Mouse (Mus musculus): ENCODE measurements around the gene Tut1. TPM values are rescaled to one million over a fixed set of nuclear protein-coding genes. Genes with fewer than 3 reads are reported as not detected.
"Not testable (repeated sequence)": the region's sequence is repeated elsewhere in the genome, so short reads cannot be mapped to it uniquely, and the experiment has no call there.

Gene Tut1
- polyA plus RNA-seq, 1 experiment, result 24.2 TPM

GRCm38 (mm10) chr19:8993625-8993912 is 39.9 kb downstream of the Tut1 start:
- Histone ChIP-seq H3K79me3 (ENCODE audit: low read depth) (peaks cover 90% of the 10 kb centered on the region), H3ac (ENCODE audit: control insufficient read depth, insufficient read length, low read depth) (peak overlapping the region; percentile 61), H3K36me3 (ENCODE audit: control insufficient read depth, insufficient read depth) (peaks cover 58% of the 10 kb centered on the region), H3K4me3 (ENCODE audit: insufficient read depth, poor library complexity, severe bottlenecking) (no peak overlapping the region), H3K79me2 (ENCODE audit: control insufficient read depth, insufficient read depth) (peaks cover 100% of the 10 kb centered on the region), H3K27me3 (ENCODE audit: control insufficient read depth, insufficient read depth, insufficient read length) (no peaks in the 10 kb centered on the region)
- TF ChIP-seq MYOG (IDR thresholded peaks at IDR 0.05; ENCODE audit: control insufficient read depth, extremely low read depth, insufficient read length) (no peak), MAX (IDR thresholded peaks at IDR 0.05) (no peak), MYOD1 (IDR thresholded peaks at IDR 0.05; ENCODE audit: control insufficient read depth, insufficient read length, low read depth) (no peak), CEBPB (IDR thresholded peaks at IDR 0.05; ENCODE audit: low read depth) (no peak), FOSL1 (IDR thresholded peaks at IDR 0.05; ENCODE audit: insufficient read depth, low read length, poor library complexity, severe bottlenecking) (no peak), CTCF (IDR thresholded peaks at IDR 0.05; ENCODE audit: control insufficient read depth, insufficient read depth, insufficient read length) (no peak), USF1 (IDR thresholded peaks at IDR 0.05; ENCODE audit: low read depth) (no peak)

GRCm38 (mm10) chr19:8994813-8995607 is 41.4 kb downstream of the Tut1 start:
- H3K36me3 ChIP-seq (ENCODE audit: control insufficient read depth, insufficient read depth), result peaks cover 72% of the 10 kb centered on the region
- no peak overlapping the region for H3K4me3 ChIP-seq (ENCODE audit: insufficient read depth, poor library complexity, severe bottlenecking)
- H3ac ChIP-seq (ENCODE audit: control insufficient read depth, insufficient read length, low read depth), result no peak overlapping the region
- no peaks in the 10 kb centered on the region for H3K27me3 ChIP-seq (ENCODE audit: control insufficient read depth, insufficient read depth, insufficient read length)
- TF ChIP-seq CEBPB (IDR thresholded peaks at IDR 0.05; ENCODE audit: low read depth), result no peak
- no peak for TF ChIP-seq USF1 (IDR thresholded peaks at IDR 0.05; ENCODE audit: low read depth)
- no peak for TF ChIP-seq MAX (IDR thresholded peaks at IDR 0.05)
- TF ChIP-seq MYOD1 (IDR thresholded peaks at IDR 0.05; ENCODE audit: control insufficient read depth, insufficient read length, low read depth), result no peak
- no peak for TF ChIP-seq MYOG (IDR thresholded peaks at IDR 0.05; ENCODE audit: control insufficient read depth, extremely low read depth, insufficient read length)
- TF ChIP-seq CTCF (IDR thresholded peaks at IDR 0.05; ENCODE audit: control insufficient read depth, insufficient read depth, insufficient read length), result no peak
- TF ChIP-seq FOSL1 (IDR thresholded peaks at IDR 0.05; ENCODE audit: insufficient read depth, low read length, poor library complexity, severe bottlenecking), result no peak
- H3K79me3 ChIP-seq (ENCODE audit: low read depth), result peaks cover 97% of the 10 kb centered on the region
- peaks cover 100% of the 10 kb centered on the region for H3K79me2 ChIP-seq (ENCODE audit: control insufficient read depth, insufficient read depth)

GRCm38 (mm10) chr19:8996601-8997000 is 43.0 kb downstream of the Tut1 start:
- Histone ChIP-seq H3K36me3 (ENCODE audit: control insufficient read depth, insufficient read depth) (peaks cover 83% of the 10 kb centered on the region), H3K79me3 (ENCODE audit: low read depth) (peaks cover 100% of the 10 kb centered on the region), H3ac (ENCODE audit: control insufficient read depth, insufficient read length, low read depth) (no peak overlapping the region), H3K4me3 (ENCODE audit: insufficient read depth, poor library complexity, severe bottlenecking) (no peak overlapping the region), H3K27me3 (ENCODE audit: control insufficient read depth, insufficient read depth, insufficient read length) (no peaks in the 10 kb centered on the region), H3K79me2 (ENCODE audit: control insufficient read depth, insufficient read depth) (peaks cover 100% of the 10 kb centered on the region)
- TF ChIP-seq USF1 (IDR thresholded peaks at IDR 0.05; ENCODE audit: low read depth) (no peak), CTCF (IDR thresholded peaks at IDR 0.05; ENCODE audit: control insufficient read depth, insufficient read depth, insufficient read length) (peak; percentile 11)

- Histone ChIP-seq H3K27me3 (ENCODE audit: control insufficient read depth, insufficient read depth, insufficient read length) (no peaks in the 10 kb centered on the region), H3K79me3 (ENCODE audit: low read depth) (peaks cover 100% of the 10 kb centered on the region), H3ac (ENCODE audit: control insufficient read depth, insufficient read length, low read depth) (peak overlapping the region; percentile 16), H3K4me3 (ENCODE audit: insufficient read depth, poor library complexity, severe bottlenecking) (no peak overlapping the region), H3K79me2 (ENCODE audit: control insufficient read depth, insufficient read depth) (peaks cover 100% of the 10 kb centered on the region), H3K36me3 (ENCODE audit: control insufficient read depth, insufficient read depth) (peaks cover 83% of the 10 kb centered on the region)
- TF ChIP-seq FOSL1 (IDR thresholded peaks at IDR 0.05; ENCODE audit: insufficient read depth, low read length, poor library complexity, severe bottlenecking) (peak; percentile 56), CTCF (IDR thresholded peaks at IDR 0.05; ENCODE audit: control insufficient read depth, insufficient read depth, insufficient read length) (no peak), MAX (IDR thresholded peaks at IDR 0.05) (peak; percentile 97), CEBPB (IDR thresholded peaks at IDR 0.05; ENCODE audit: low read depth) (peak; percentile 51)
Observed at GRCm38 (mm10) chr19:8997546-8997945, 43.9 kb downstream of the Tut1 start.

- Histone ChIP-seq H3K27me3 (ENCODE audit: control insufficient read depth, insufficient read depth, insufficient read length) (no peaks in the 10 kb centered on the region), H3K36me3 (ENCODE audit: control insufficient read depth, insufficient read depth) (peaks cover 84% of the 10 kb centered on the region), H3K79me2 (ENCODE audit: control insufficient read depth, insufficient read depth) (peaks cover 100% of the 10 kb centered on the region), H3K4me3 (ENCODE audit: insufficient read depth, poor library complexity, severe bottlenecking) (no peak overlapping the region), H3K79me3 (ENCODE audit: low read depth) (peaks cover 100% of the 10 kb centered on the region), H3ac (ENCODE audit: control insufficient read depth, insufficient read length, low read depth) (no peak overlapping the region)
- no peak for TF ChIP-seq FOSL1 (IDR thresholded peaks at IDR 0.05; ENCODE audit: insufficient read depth, low read length, poor library complexity, severe bottlenecking)
- no peak for TF ChIP-seq MAX (IDR thresholded peaks at IDR 0.05)
- TF ChIP-seq USF1 (IDR thresholded peaks at IDR 0.05; ENCODE audit: low read depth), result no peak
- TF ChIP-seq CTCF (IDR thresholded peaks at IDR 0.05; ENCODE audit: control insufficient read depth, insufficient read depth, insufficient read length), result no peak
- TF ChIP-seq MYOG (IDR thresholded peaks at IDR 0.05; ENCODE audit: control insufficient read depth, extremely low read depth, insufficient read length), result no peak
- TF ChIP-seq CEBPB (IDR thresholded peaks at IDR 0.05; ENCODE audit: low read depth), result no peak
- TF ChIP-seq MYOD1 (IDR thresholded peaks at IDR 0.05; ENCODE audit: control insufficient read depth, insufficient read length, low read depth), result no peak
Observed at GRCm38 (mm10) chr19:8998546-8998945, 44.9 kb downstream of the Tut1 start.

- no peaks in the 10 kb centered on the region for H3K27me3 ChIP-seq (ENCODE audit: control insufficient read depth, insufficient read depth, insufficient read length)
- H3ac ChIP-seq (ENCODE audit: control insufficient read depth, insufficient read length, low read depth), result no peak overlapping the region
- H3K79me3 ChIP-seq (ENCODE audit: low read depth), result peaks cover 100% of the 10 kb centered on the region
- H3K79me2 ChIP-seq (ENCODE audit: control insufficient read depth, insufficient read depth), result peaks cover 100% of the 10 kb centered on the region
- no peak overlapping the region for H3K4me3 ChIP-seq (ENCODE audit: insufficient read depth, poor library complexity, severe bottlenecking)
- H3K36me3 ChIP-seq (ENCODE audit: control insufficient read depth, insufficient read depth), result peaks cover 84% of the 10 kb centered on the region
- TF ChIP-seq MYOD1 (IDR thresholded peaks at IDR 0.05; ENCODE audit: control insufficient read depth, insufficient read length, low read depth) (no peak), USF1 (IDR thresholded peaks at IDR 0.05; ENCODE audit: low read depth) (no peak), CTCF (IDR thresholded peaks at IDR 0.05; ENCODE audit: control insufficient read depth, insufficient read depth, insufficient read length) (no peak), MAX (IDR thresholded peaks at IDR 0.05) (no peak), MYOG (IDR thresholded peaks at IDR 0.05; ENCODE audit: control insufficient read depth, extremely low read depth, insufficient read length) (no peak)
Observed at GRCm38 (mm10) chr19:8999223-8999622, 45.6 kb downstream of the Tut1 start.

- Histone ChIP-seq H3K36me3 (ENCODE audit: control insufficient read depth, insufficient read depth) (peaks cover 78% of the 10 kb centered on the region), H3K79me3 (ENCODE audit: low read depth) (peaks cover 69% of the 10 kb centered on the region), H3K79me2 (ENCODE audit: control insufficient read depth, insufficient read depth) (peaks cover 81% of the 10 kb centered on the region)
- not testable (repeated sequence) for H3K27me3 ChIP-seq (ENCODE audit: control insufficient read depth, insufficient read depth, insufficient read length); H3ac ChIP-seq (ENCODE audit: control insufficient read depth, insufficient read length, low read depth); H3K4me3 ChIP-seq (ENCODE audit: insufficient read depth, poor library complexity, severe bottlenecking)
Observed at GRCm38 (mm10) chr19:9006915-9007314, 53.3 kb downstream of the Tut1 start.
